Mouse (Mus musculus) sigmoid colon, adult 10 weeks (tissue): ENCODE measurements around the gene Tas2r107. TPM values are rescaled to one million over a fixed set of nuclear protein-coding genes. Genes with fewer than 3 reads are reported as not detected.

Experiments
- polyA plus RNA-seq: library from polyadenylated mRNA; stranded (reverse); fragments of 350-450 nt; fragmentation: Illumina TruSeq; extraction: RNeasy Lipid Tissue Mini Kit (QIAGEN cat#74804); gene quantifications from one replicate; pipeline ENCODE4 v1.2.3, GENCODE M21; 2014; ENCODE audit warnings: low read depth, low replicate concordance

Tas2r107 gene
- polyA plus RNA-seq: not detected

GRCm38 (mm10) chr6:131660049-131660448, at the start of gene Tas2r107:
Tas2r107 (minus strand) TSS chr6:131660149.

GRCm38 (mm10) chr6:131689963-131690362, 30.0 kb upstream of the Tas2r107 start, which contains the start of gene Tas2r114:
Tas2r114 (minus strand) TSS chr6:131690063.

GRCm38 (mm10) chr6:131687395-131687794, 27.4 kb upstream of the Tas2r107 start, which contains the start of gene Tas2r105:
Tas2r105 (minus strand) TSS chr6:131687495.

GRCm38 (mm10) chr6:131685644-131686043, 25.7 kb upstream of the Tas2r107 start, which contains the start of gene Tas2r104:
Tas2r104 (minus strand) TSS chr6:131685744.

GRCm38 (mm10) chr6:131678786-131679185, 18.8 kb upstream of the Tas2r107 start, which contains the start of gene Tas2r106:
Tas2r106 (minus strand) TSS chr6:131678886.

GRCm38 (mm10) chr6:131630812-131631211, 29.1 kb downstream of the Tas2r107 start, which contains the start of gene Tas2r130:
Tas2r130 (minus strand) TSS chr6:131630912.

Other genes with a start within 250 kb of the Tas2r107 start
- not detected for gene 5430401F13Rik, start 173.7 kb downstream of the Tas2r107 start, polyA plus RNA-seq
- not detected for gene Gm6619, start 173.7 kb downstream of the Tas2r107 start, polyA plus RNA-seq
- gene Tas2r130, start 29.2 kb downstream of the Tas2r107 start, polyA plus RNA-seq: not detected
- not detected for gene Tas2r106, start 18.7 kb upstream of the Tas2r107 start, polyA plus RNA-seq
- gene Tas2r104, start 25.6 kb upstream of the Tas2r107 start, polyA plus RNA-seq: not detected
- gene Tas2r105, start 27.3 kb upstream of the Tas2r107 start, polyA plus RNA-seq: not detected
- gene Tas2r114, start 29.9 kb upstream of the Tas2r107 start, polyA plus RNA-seq: not detected